Mouse (Mus musculus) v-Abl transformed pro-B cells (cell line): ENCODE data around the gene Dbndd2.

Source experiments
- in situ Hi-C, 2 experiments: fragments of 400-800 bp; cut with MboI; formaldehyde crosslinking; loops; one replicate each; pipeline ENCODE4 v1.15.1; 2025; ENCODE audit not compliant: unreplicated experiment in 2 of 2

The Dbndd2 gene

DNA sequence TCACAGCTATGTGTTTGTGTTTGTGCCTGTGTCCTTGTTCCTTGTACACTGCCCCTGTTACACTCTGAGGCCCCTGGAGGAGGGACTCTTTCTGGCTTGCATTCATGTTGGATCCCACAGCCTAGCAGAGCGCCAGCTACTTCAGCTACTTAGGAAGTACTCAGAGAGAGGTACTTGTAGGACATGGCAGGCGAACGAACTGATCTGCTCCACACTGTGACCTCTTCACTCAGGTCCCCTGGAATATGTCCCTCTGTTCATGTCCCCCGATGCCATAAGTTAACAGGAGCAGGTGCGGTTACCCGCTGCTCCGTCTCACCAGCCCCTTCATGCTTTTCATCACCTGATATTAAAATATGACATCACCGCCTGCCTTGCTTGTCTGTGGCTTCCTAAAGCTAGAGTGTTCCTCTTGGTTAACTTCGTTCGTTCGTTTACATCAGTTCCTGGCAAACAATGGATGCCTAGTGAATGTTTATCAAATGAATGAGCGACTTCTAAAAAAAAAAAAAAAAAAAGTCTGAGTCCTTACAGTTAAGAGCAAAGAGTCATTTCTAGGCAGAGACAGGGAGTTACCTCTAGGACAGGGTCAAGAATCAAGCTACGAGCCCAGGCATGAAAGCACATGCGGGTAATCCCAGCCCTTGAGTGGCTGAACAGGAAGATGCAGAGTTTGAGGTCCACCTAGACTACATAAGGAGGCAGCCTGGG lies 32.7 kb upstream of the Dbndd2 start:
- in situ Hi-C loops = no loop called here

DNA sequence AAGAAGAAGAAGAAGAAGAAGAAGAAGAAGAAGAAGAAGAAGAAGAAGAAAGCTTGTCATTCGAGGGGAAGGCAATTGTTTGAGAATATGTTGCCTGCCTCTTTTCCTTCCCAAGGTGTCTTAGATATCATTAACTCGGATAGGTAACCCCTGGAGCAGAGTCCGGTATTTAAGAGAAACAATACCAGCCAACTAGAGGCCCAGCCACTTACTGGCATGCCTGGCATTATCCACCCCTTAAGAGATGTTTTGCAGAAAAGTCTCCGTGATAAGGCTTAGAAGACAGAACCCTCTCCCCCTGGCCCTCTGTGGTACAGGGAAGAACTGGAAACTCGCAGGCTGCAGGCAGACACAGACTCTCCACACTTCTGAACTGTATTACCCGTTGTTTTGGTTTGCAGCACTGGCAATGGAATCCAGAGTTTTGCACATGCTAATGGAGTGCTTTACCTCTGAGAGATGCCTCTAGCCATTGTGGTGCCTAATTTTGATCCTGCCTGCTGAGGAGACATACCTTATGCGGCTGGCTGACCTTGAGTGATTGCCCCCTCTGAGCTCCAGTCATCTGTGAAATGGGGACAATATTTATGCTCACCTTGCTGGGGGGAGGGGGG lies 31.9 kb upstream of the Dbndd2 start:
- in situ Hi-C loops = no loop called here

DNA sequence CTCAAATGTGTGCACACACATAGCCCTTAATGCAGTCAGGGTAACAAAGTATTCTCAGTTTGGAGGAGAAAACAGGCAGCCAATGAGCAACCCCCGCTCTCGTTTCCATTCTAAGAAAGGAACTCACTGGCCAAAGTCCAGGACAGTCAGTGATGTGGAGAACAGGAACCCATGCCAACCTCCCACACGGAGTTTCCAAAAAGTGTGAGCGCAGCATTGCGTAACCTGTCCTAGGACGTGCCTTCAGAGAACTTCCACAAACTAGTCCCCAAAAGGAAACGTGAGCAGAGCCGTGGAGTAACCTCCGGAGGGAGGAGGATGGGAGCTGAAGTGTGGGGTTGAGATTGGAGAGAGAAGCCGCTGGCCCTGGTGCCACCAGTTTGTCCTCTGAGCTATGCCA lies 31.1 kb upstream of the Dbndd2 start:
- in situ Hi-C loops = loop anchor here (5.0 kb wide), 2 partner anchors 38 to 272 kb away; no protein-coding TSS in a partner anchor

DNA sequence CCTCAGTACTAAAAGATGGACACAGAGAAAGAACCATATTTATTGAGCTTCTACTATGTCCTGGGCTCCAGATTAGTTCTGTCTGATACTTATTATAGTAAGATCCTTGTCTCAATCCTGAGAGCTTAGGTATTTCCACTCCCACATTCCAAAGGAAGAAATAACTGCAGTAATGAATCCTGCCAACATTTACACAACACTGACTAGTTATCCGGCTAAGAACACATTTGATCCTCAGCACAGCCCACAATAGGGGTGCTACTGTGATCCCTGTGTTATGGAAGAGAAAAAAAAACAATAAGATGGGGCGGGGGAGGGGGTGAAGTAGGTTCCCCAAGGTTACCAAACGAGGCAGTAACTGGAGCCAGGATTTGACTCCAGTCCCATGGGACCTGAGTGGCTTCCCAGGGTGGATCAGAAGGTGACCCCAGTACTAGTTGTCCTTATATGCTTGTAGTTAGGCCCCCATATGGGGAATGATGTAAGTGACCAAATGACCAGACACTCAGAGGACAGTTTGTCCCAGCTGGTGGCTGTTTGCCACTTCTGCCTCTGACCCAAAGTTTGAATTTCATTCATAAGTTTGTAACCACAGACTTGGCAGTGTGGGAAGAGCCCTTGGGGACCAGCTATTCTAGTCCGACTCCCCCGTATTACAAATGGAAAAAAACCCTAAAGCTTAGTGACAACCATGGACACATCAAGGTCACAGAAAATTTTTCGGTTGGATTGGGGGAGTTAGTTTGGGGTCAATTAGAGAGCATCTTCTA lies 30.3 kb upstream of the Dbndd2 start:
- in situ Hi-C loops = loop anchor here (5.0 kb wide), 2 partner anchors 38 to 272 kb away; no protein-coding TSS in a partner anchor

DNA sequence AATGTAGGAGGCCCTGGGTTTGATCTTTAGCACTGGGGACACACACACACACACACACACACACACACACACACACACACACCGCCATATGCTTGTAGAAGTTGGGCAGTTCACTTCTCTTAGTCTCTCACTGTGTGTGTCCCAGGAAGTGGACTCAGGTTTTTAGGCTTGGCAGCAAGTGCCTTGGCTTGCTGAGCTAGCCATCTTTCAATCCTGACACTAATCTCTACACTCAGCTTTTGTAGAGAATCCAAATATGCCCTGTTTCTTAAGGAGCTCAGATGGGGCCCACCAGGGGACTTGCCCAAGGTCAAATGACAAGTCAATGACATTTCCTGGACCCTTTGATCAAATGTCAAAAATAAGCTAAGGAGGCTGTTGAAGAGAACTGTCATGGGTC lies 29.5 kb upstream of the Dbndd2 start:
- in situ Hi-C loops = loop anchor here (5.0 kb wide), 2 partner anchors 39 to 271 kb away; no protein-coding TSS in a partner anchor

DNA sequence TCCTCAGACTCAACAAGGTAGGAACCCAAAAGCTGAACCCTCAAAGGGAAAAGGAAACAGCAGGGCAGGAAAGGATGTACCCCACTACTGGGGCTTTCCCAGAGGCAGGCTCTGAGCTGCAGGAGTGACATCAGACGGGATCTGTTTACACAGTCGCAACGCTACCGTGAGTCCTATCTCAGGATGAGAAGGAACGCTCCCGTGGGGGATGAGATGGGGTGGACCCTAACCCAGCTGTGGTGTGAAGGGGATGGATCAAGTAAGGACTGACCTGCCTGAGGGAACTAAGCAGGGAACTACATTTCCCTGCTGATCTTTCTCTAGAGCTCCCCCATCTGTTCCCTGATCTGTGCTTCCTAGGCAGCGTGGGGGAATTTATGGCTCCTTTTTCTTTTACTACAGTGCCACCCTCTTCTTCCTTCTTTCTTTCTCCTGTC lies 29.0 kb upstream of the Dbndd2 start, which contains the start of gene Sys1:
Gene Sys1, plus strand, starts transcription at position 101 of the 437 bp plus-strand sequence.
- in situ Hi-C loops = loop anchor here (5.0 kb wide), 2 partner anchors 40 to 270 kb away; no protein-coding TSS in a partner anchor

DNA sequence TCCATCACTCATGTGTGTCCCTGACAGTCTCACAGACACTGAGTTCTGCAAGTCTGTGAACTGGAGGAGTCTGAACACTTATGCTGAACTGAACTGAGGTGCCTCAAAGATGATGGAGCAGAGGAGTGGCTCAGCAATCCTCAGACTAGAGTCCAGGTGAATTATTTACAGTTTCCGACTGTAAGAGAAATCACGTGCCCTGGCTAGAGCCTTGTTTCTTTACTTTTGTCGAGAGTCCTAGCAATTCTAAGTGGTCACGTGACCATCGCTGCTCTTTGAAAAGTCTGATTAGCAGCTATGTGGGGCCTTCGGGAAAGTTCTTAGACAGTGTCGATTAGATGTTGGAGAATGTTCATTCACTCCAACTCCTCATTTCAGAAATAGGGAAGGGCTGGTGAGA lies 28.0 kb upstream of the Dbndd2 start:
- in situ Hi-C loops = loop anchor here (5.0 kb wide), 2 partner anchors 41 to 269 kb away; no protein-coding TSS in a partner anchor

DNA sequence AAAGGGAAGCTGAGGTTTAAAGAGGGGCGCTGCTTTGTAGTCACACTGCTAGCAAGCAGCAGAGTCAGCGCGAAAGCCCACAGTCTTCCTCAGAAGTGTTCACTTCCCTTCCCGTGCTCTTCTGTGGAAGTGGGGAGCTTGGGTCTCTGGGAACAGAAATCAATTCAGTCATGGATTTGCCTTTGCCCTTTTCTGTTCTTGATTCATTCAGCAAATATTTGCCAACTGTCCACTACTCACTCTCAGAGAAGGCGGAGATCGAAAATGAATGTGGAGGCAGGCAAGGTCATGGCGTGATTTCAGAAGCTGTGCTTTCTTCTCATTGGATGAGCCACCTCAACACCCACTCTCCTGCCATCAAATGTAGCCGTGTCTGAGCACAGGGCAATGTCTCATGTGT lies 27.4 kb upstream of the Dbndd2 start:
- in situ Hi-C loops = loop anchor here (5.0 kb wide), 2 partner anchors 41 to 269 kb away; no protein-coding TSS in a partner anchor

DNA sequence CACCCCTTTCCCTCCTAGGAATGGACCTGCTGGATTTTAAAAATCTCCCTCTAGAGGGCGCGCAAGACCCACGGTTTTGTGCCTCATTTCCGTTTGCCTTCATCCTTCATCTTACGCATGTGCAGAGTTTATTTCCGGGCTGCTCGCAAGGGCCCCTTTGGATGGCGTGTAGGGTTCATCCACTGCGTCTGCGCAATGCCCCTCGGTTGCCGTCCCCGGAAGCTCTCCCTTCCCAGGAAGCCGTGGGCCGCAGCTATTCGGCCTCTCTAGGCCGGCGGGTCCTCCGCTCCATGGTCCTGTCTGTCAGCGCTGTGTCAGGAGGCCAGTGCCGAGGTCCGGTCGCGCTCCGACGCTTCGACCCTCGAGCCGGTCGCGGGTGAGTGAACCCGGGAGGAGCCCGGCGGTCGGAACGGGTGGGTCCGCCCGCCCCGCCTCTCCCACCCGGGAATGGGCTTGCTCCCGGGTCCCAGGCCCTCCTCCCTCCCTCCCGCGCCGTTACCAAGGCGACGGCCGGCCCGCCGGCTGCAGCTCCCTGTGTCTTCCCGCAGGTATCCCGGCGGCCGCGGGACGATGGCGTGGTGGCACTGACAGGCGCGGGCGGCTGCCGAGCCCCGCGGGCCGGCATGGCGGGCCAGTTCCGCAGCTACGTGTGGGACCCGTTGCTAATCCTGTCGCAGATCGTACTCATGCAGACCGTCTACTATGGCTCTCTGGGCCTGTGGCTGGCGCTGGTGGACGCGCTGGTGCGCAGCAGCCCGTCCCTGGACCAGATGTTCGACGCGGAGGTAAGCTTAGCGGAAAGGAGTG lies 25.0 kb upstream of the Dbndd2 start, which contains the start of gene Gm20458:
Gene Gm20458, plus strand, starts transcription at position 223 of the 807 bp plus-strand sequence.
- in situ Hi-C loops = loop anchor here (5.0 kb wide), 1 partner anchor 56 kb away; no protein-coding TSS in a partner anchor

DNA sequence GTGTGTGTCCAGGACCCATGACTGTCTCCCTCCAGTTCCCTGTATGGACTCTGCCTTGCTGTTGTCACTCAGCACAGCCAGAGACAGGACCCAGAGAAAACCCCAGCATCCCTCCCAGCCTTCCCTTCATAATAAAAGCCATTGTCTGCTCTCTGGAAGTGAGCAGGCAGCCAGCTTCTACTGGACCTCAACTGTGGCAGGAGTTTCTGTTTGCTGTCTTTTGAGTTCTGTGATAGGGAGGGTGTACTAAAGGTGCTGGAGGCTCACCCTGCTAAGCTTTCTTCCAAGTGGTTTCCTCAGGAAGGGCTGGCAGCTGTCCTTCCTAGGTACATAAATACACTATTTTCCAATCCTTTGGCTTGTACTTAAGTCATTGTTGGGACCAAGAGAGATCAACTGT lies 20.7 kb upstream of the Dbndd2 start:
- in situ Hi-C loops = no loop called here

DNA sequence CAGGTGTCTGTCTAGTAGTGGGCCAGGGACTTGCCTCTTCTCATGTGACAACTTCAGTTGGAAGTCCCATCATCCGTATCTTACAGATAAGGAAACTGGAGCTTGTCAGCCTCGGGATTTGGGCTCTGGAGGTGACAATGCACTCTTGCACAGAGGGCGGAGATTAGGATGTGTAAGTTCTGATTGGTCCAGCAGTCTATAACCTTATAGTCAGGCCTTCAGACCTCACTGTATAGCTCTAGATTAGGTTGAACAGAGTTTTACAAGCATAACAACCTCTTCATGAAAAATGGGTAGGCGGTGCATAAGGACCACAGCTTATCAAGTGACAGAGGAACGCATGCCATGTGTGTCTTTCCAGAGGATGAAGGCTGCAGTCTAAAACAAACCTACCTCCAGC lies 19.1 kb upstream of the Dbndd2 start:
- in situ Hi-C loops = no loop called here

DNA sequence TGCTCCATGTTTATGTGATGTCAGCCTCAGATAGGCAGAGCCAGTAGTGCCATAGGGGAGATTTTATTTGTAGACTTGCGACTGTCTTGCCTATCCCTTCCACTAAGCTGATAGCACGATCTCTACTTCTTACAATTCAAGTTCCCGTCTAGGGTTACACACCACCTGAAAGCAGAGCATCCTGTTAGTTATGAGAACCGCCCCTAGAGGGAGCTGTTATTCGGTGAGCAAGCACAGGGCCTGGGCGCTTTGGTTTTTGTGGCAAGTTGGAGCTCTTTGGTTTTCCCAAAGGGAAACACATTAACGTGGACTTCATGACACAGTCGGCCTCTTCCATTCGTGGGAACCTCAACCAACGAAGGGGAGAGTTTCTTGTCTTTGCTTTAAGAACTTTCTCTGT lies 15.7 kb upstream of the Dbndd2 start:
- in situ Hi-C loops = no loop called here

DNA sequence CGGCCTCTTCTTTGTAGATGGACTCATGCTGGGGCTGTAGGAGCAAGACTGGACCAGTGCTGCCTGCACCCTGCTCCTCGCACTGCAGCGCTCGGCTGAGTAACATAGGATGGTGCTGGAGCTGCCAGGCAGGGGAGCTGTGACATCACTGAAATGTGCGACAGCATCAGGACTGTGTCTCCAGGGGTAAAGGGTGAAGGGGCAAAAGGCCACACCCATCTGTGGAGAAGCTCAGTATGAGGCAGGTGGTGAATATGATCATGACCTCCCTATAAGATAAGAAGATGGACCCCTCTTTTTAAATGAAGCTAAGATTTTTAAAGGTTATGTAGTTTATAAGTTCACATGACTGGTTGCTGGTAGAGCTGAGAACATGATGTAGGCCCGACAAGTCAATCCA lies 12.3 kb upstream of the Dbndd2 start, which contains the start of gene Trp53tg5:
Gene Trp53tg5, minus strand, starts transcription at position 101 of the 400 bp plus-strand sequence.
- in situ Hi-C loops = no loop called here

DNA sequence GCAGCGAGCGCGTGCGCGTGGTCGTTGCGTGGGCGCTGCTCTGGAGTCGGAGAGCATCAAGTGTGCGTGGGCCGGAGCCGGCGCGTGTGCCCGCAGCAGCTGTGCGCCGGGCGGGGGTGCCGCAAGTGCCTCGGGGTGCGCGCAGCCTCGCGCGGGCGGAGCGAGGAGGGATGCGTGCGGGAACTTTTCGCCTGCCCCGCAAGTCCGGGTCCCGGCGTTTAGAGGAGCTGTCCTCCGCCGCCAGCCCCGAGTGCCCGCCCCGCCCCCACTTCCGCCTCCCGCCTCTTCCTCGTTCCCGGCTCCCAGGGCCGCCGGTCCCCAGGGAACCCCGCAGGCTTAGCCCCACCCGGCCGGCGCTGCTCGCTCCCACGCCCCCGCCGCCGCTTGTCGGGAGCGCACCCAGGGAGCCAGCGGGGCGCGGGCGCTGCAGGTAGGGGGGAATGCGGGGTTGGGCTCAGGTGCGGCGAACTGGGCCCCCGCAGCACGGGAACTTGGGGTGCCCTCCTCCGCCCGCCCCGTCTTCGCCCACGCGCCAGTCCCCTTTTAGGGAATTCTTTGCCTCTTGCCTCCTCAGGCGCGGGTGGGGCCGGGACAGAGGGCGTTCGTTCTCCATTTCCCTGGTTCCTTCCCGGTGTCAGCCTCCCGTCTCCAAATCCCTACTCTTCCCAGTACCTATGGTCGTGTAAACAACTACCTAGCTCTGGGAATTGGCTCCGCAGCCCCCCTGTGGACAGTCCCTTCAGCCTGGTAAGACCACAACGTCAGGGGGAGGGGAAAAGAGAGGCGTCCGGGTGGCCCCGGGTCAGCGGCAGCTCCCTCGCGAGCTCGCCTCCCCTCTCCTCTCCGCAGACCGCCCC lies 580 bp downstream of the Dbndd2 start:
- in situ Hi-C loops = no loop called here

DNA sequence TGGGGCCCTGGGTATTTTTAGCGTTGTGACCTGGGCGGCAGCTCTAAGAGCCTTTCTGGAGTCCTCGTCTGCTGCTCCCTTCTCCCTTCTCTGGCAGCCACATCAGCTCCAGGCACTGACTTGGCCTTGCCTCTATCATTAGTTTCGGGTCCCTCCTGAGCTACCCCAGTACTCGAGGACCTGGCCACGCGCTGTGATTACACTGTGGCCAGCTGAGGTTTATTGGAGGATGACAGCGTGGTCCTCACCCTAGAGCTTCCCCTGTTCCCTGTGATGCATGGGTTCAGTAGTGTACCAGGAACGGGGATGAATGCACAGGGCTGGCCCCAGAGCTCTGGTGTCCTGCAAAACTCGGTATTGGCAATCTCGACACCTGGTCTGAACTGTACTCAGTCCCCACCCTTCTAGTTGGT lies 1.2 kb downstream of the Dbndd2 start:
- in situ Hi-C loops = no loop called here

DNA sequence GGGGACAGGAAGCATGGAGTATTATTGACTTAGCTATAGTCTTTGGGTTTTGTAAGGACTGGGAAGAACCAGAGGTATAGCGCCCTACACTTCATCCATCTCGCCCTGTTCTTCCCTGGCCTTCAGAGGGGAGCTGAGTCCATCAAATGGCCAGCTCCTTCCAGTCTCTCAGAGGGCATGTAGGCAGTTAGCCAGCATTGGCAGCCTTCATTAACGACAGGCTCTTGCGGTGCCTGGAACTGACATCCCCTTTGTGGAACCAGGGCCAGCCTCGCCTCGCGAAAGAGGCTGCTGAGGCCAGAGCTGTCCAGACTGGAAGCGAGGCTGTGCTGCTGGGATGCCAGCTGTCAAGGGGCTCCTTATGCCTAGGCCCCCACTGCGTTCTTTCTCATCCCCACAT lies 1.9 kb downstream of the Dbndd2 start:
- in situ Hi-C loops = no loop called here

DNA sequence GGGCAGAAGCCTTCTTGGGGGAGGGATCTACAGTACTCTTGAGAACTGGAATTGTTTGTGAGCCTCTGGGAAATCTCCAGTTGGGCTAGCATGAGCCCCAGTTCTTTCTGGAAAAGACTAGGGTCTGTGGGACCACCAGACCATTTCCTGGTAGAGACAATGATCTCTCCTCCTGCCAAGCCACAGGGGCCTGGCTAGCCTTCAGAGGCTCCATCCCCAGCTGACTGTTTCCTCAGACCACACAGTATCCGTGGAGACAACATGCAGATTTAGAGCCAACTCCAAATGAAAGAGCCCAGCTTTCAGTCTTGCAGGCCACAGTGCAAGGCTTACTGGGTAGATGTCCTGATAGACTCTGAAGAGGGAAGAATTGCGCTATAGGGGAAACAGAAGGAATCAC lies 8.2 kb downstream of the Dbndd2 start:
- in situ Hi-C loops = no loop called here

DNA sequence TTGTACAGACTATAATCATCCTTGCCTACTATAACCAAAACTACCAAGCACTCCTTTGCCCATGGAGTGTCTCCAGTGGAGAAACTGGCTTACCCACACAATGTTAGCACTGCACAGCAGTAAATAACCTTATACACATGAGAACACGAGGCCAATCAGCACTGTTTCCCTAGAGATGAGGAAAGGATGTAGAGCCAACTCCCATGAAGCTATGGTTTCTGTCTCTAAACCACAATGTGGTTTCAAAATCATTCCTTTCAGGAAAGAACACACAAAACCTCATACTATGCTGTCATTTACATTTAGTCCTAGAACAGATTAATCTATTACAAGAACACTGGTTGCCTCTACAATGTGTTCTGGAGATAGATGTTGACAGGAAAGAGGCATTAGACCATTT lies 10.4 kb downstream of the Dbndd2 start:
- in situ Hi-C loops = no loop called here
